ENCODE assay signal across 20 mouse cellular contexts in the genomic region with DNA sequence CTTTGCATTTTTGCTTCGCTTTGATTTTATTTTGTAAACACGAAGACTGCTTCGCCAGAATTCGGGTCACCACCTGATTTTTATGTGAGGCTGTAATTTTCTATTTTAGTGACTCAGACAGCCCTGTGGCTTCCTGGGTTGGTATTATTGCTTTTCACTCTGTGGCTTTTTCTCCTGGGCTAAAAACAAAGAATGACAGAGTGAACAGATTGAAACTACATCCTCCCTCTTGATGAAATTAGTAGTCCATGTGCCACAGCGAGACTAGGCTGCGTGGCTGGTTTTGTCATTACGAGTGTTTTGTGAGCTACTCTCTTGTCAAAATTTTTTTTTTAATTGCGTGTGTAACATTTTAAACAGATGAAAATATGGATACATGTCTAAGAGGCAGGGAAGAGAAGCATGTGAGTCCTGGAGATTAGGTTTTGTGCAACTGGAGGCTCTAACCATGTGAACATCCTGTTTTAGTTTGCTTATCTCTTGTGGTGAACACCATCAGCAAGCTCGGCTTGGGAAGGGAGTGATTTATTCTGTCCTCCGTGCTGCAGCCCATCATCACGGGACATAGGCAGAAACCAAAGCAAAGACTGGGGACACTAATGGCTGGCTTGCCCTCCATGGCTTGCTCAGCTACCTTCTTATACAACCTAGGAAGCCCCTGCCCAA. TPM values are rescaled to one million over a fixed set of nuclear protein-coding genes. Genes with fewer than 3 reads are reported as not detected.
DNase-seq lines count a peak whose midpoint lies in the region; ATAC-seq and TF ChIP-seq lines count a peak whose summit lies in the region.
"Had no signal": no experiment of that assay in that cellular context is flagged by ENCODE, and none has a peak within 500 bp of the region (broad histone marks: within the 10 kb centered on the region; RNA-seq: fewer than 3 reads in every experiment).

No protein-coding gene starts in this region.

- no peak overlapping the region for H3K9ac ChIP-seq in heart, embryonic 12.5 days
- H3K9ac ChIP-seq: embryonic facial prominence, embryonic 12.5 days; forebrain, embryonic 15.5 days; limb, embryonic 15.5 days had no signal

- H3K9me3 ChIP-seq in heart, embryonic 12.5 days (replicated peaks): no peaks in the 10 kb centered on the region
- H3K9me3 ChIP-seq: embryonic facial prominence, embryonic 12.5 days; forebrain, embryonic 15.5 days; G1E; limb, embryonic 15.5 days had no signal

- H3K27me3 ChIP-seq in heart, embryonic 12.5 days (replicated peaks): no peaks in the 10 kb centered on the region
- H3K27me3 ChIP-seq: embryonic facial prominence, embryonic 12.5 days; forebrain, embryonic 15.5 days; limb, embryonic 15.5 days had no signal

- no peak for DNase-seq in heart, postnatal 10 days
- DNase-seq in layer of hippocampus, adult 2 months (ENCODE audit: low spot score in 2 of 2): peak; percentile 25 to 54
- DNase-seq in layer of hippocampus, postnatal 25 days (ENCODE audit: extremely low spot score in 1 of 2, low spot score in 1 of 2): no peak
- DNase-seq in urinary bladder, adult 18-20 months (ENCODE audit: low spot score in 2 of 2): no peak
- DNase-seq in thymus, postnatal 4 days: no peak
- DNase-seq: adrenal gland, adult 8-10 months; cerebellum, adult 11-12 months; heart, postnatal 4 days; kidney, adult 9 months; kidney, postnatal 4 days; lung, postnatal 10 days had no signal

- TF ChIP-seq CTCF in layer of hippocampus, adult 2 months (conservative IDR thresholded peaks at IDR 0.05): no peak

- WGBS in heart, embryonic 12.5 days: 55% methylated on average over 11 of the region's 11 CpGs

- no peak overlapping the region for H3K4me3 ChIP-seq in heart, embryonic 12.5 days
- H3K4me3 ChIP-seq in layer of hippocampus, adult 2 months: no peak overlapping the region
- H3K4me3 ChIP-seq: embryonic facial prominence, embryonic 12.5 days; forebrain, embryonic 15.5 days; limb, embryonic 15.5 days had no signal

- ATAC-seq in heart, embryonic 12.5 days (ENCODE audit: insufficient number of reproducible peaks, low FRiP score): no peak
- peak; percentile 57 for ATAC-seq in activated CD4-positive, CD25-positive, alpha-beta regulatory T cell, adult 4 months
- 0 out of 2 replicates have a peak, but pooled peaks have one; percentile 32 for ATAC-seq in megakaryocyte progenitor cell, adult 5-6 weeks (replicated peaks; ENCODE audit: poor library complexity)
- ATAC-seq: forebrain, embryonic 15.5 days had no signal

- peak overlapping the region; percentile 37 for H3K4me2 ChIP-seq in heart, embryonic 12.5 days
- H3K4me2 ChIP-seq: embryonic facial prominence, embryonic 12.5 days; forebrain, embryonic 15.5 days; limb, embryonic 15.5 days had no signal

- peaks cover 4% of the 10 kb centered on the region; the same call in 1 of the 2 replicates for H3K36me3 ChIP-seq in heart, embryonic 12.5 days
- H3K36me3 ChIP-seq: embryonic facial prominence, embryonic 12.5 days; forebrain, embryonic 15.5 days; G1E; limb, embryonic 15.5 days had no signal

- H3K27ac ChIP-seq in heart, embryonic 12.5 days (ENCODE audit: poor library complexity, severe bottlenecking): peak overlapping the region; percentile 92
- H3K27ac ChIP-seq in layer of hippocampus, adult 2 months: peak overlapping the region; percentile 80
- H3K27ac ChIP-seq: embryonic facial prominence, embryonic 12.5 days; forebrain, embryonic 15.5 days; limb, embryonic 15.5 days; stomach, postnatal 0 days had no signal

- peaks cover 71% of the 10 kb centered on the region for H3K4me1 ChIP-seq in heart, embryonic 12.5 days (replicated peaks)
- H3K4me1 ChIP-seq: embryonic facial prominence, embryonic 12.5 days; forebrain, embryonic 15.5 days; limb, embryonic 15.5 days had no signal

- intact Hi-C loops in heart, postnatal 10 days (cut with DNase I): loop anchor here (2.0 kb wide), 1 partner anchor 91 kb away; no protein-coding TSS in a partner anchor

RNA-seq across cellular contexts. Expression of a gene that starts 54.7 kb away (rescaled TPM):
- 65.0 and 65.8 TPM in 2 replicates for polyA plus RNA-seq in heart, embryonic 12.5 days (2016; fragmentation: Nextera tagmentation; extraction: Ambion mirVana)
- total RNA-seq in heart, postnatal 10 days (2021): 1 to 10 TPM; 3.0 TPM
- total RNA-seq in layer of hippocampus, adult 2 months (2021): under 1 TPM; 0.22 to 0.44 TPM
- total RNA-seq in layer of hippocampus, postnatal 25 days (2021): under 1 TPM; 0.47 to 0.57 TPM
- polyA plus RNA-seq in activated CD4-positive, CD25-positive, alpha-beta regulatory T cell, adult 4 months (2017; shearing (Covaris generic)): not detected
- not detected in 2 replicates for total RNA-seq in megakaryocyte progenitor cell, adult 5-6 weeks (2015)
- total RNA-seq in megakaryocyte progenitor cell, adult 5-6 weeks (2017): not detected in 2 replicates
- total RNA-seq: monocyte, adult 5-6 weeks had no signal
- polyA plus RNA-seq: G1E had no signal

Comparison
In these comparisons a context has a peak if more than half of its experiments do, and no peak if none do; other contexts are left out.
1. DNase-seq: peak in layer of hippocampus, adult 2 months (2 of 2); none in heart, postnatal 10 days (0 of 2), layer of hippocampus, postnatal 25 days (0 of 2), urinary bladder, adult 18-20 months (0 of 2) and thymus, postnatal 4 days (single experiment).